ENCODE assay signal across 18 mouse cellular contexts in genomic region chr10:62127137-62127536, GRCm38 (mm10). TPM values are rescaled to one million over a fixed set of nuclear protein-coding genes. Genes with fewer than 3 reads are reported as not detected.
DNase-seq lines count a peak whose midpoint lies in the region; ATAC-seq and TF ChIP-seq lines count a peak whose summit lies in the region.
"Had no signal": no experiment of that assay in that cellular context is flagged by ENCODE, and none has a peak within 500 bp of the region (broad histone marks: within the 10 kb centered on the region; RNA-seq: fewer than 3 reads in every experiment).

No protein-coding gene starts in this region.

- 41% methylated on average over 6 of the region's 6 CpGs for WGBS in liver, adult 2 months

- no peak overlapping the region for H3K4me3 ChIP-seq in liver, adult 2 months (ENCODE audit: insufficient read depth, low read depth, low read length)
- no peak overlapping the region for H3K4me3 ChIP-seq in bone marrow macrophage, adult 2 months (ENCODE audit: insufficient read depth, low read length)
- H3K4me3 ChIP-seq: embryonic facial prominence, embryonic 12.5 days; forebrain, embryonic 13.5 days; midbrain, embryonic 10.5 days had no signal

- H3K4me1 ChIP-seq in liver, adult 2 months (ENCODE audit: control insufficient read depth, insufficient read depth, low read length): no peaks in the 10 kb centered on the region
- no peaks in the 10 kb centered on the region for H3K4me1 ChIP-seq in bone marrow macrophage, adult 2 months (ENCODE audit: control insufficient read depth, insufficient read depth, low read length)

- H3K36me3 ChIP-seq in liver, adult 2 months (ENCODE audit: control insufficient read depth, insufficient read depth, low read length): no peaks in the 10 kb centered on the region
- H3K36me3 ChIP-seq: embryonic facial prominence, embryonic 12.5 days; midbrain, embryonic 10.5 days; neural tube, embryonic 13.5 days had no signal

- peak; percentile 58 for TF ChIP-seq CTCF in liver, adult 2 months (IDR thresholded peaks at IDR 0.05; ENCODE audit: low read depth, low read length)
- peak; percentile 30; the same call in 1 of the 2 replicates for TF ChIP-seq CTCF in bone marrow macrophage, adult 2 months (IDR thresholded peaks at IDR 0.05; ENCODE audit: low read depth, low read length)

- ATAC-seq in cerebellum, adult (ENCODE audit: insufficient number of reproducible peaks, low FRiP score, low TSS enrichment): no peak
- ATAC-seq: forebrain, embryonic 13.5 days had no signal

- H3K27me3 ChIP-seq in liver, adult 2 months (ENCODE audit: control insufficient read depth, insufficient read depth, low read length): 0 out of 2 replicates have a peak, but pooled peaks cover 5% of the 10 kb centered on the region

- peak; percentile 35 to 59 for DNase-seq in cerebellum, postnatal 10 days
- no peak for DNase-seq in liver, adult 2 months (ENCODE audit: extremely low read depth, low read depth, low spot score)
- no peak for DNase-seq in liver
- DNase-seq in B cell, adult 2 months: peak; percentile 30 to 45
- DNase-seq in retina, embryonic 14.5 days (ENCODE audit: low spot score): no peak
- no peak for DNase-seq in layer of hippocampus, adult 11-12 months (ENCODE audit: low spot score)
- DNase-seq: adrenal gland, postnatal 36 days; cerebellum, adult 9-10 months; gastrocnemius, postnatal 14 days had no signal

- no peak overlapping the region for H3K27ac ChIP-seq in liver, adult 2 months (replicated peaks; ENCODE audit: insufficient read depth, low read depth, low read length)
- H3K27ac ChIP-seq in bone marrow macrophage, adult 2 months (ENCODE audit: insufficient read depth, low read depth, low read length): no peak overlapping the region
- H3K27ac ChIP-seq: embryonic facial prominence, embryonic 12.5 days; forebrain, embryonic 13.5 days; hindbrain, embryonic 14.5 days; midbrain, embryonic 10.5 days; neural tube, embryonic 13.5 days had no signal

- no peak for TF ChIP-seq POLR2A in liver, adult 2 months (IDR thresholded peaks at IDR 0.05; ENCODE audit: extremely low read depth, insufficient read depth, low read length)
- TF ChIP-seq POLR2A in bone marrow macrophage, adult 2 months (IDR thresholded peaks at IDR 0.05; ENCODE audit: borderline replicate concordance, low read depth, low read length): no peak

- H3K79me2 ChIP-seq in liver, adult 2 months (ENCODE audit: control insufficient read depth, insufficient read depth, low read length): no peaks in the 10 kb centered on the region

- no peak overlapping the region for H3K9ac ChIP-seq in liver, adult 2 months (ENCODE audit: low read depth, low read length)
- H3K9ac ChIP-seq: embryonic facial prominence, embryonic 12.5 days; forebrain, embryonic 13.5 days; hindbrain, embryonic 14.5 days; neural tube, embryonic 13.5 days had no signal

RNA-seq across cellular contexts. Expression of gene Neurog3, which starts 5.8 kb away (rescaled TPM):
- total RNA-seq in liver, adult 2 months (2014; rRNA removed): not detected in 2 replicates
- not detected in 2 replicates for polyA plus RNA-seq in liver, adult 2 months (2012; rRNA removed)
- not detected in 2 replicates for polyA plus RNA-seq in bone marrow macrophage, adult 2 months (2012; ENCODE audit: insufficient read depth, insufficient read length, missing spikeins)
- total RNA-seq: adrenal gland, postnatal 36 days; gastrocnemius, postnatal 14 days; left cerebral cortex, adult 8-10 months had no signal
- polyA plus RNA-seq: heart, embryonic 14.5 days; hindbrain, embryonic 14.5 days had no signal

RNA-seq across cellular contexts. Expression of gene Fam241b, which starts 16.6 kb away (rescaled TPM):
- total RNA-seq in liver, adult 2 months (2014; rRNA removed): 2.1 and 3.6 TPM in 2 replicates
- 3.2 and 3.9 TPM in 2 replicates for polyA plus RNA-seq in liver, adult 2 months (2012; rRNA removed)
- polyA plus RNA-seq in bone marrow macrophage, adult 2 months (2012; ENCODE audit: insufficient read depth, insufficient read length, missing spikeins): not detected in 2 replicates

Comparison
In these comparisons a context has a peak if more than half of its experiments do, and no peak if none do; other contexts are left out.
1. DNase-seq: peak in cerebellum, postnatal 10 days (2 of 2) and B cell, adult 2 months (2 of 2); none in liver, adult 2 months (single experiment), liver (single experiment), retina, embryonic 14.5 days (single experiment) and layer of hippocampus, adult 11-12 months (single experiment).